Mouse (Mus musculus) stomach, postnatal 0 days (tissue): Measurements from ENCODE around the gene Rtn4. TPM values are rescaled to one million over a fixed set of nuclear protein-coding genes. Genes with fewer than 3 reads are reported as not detected.

Source experiments
- ATAC-seq: fragments of 200-750 bp; cut with Nextera tagmentation; 2 replicates; pipeline ENCODE4 v1.8.0; 2017; ENCODE audit not compliant: low FRiP score, low TSS enrichment
- DNase-seq: peaks from one replicate; pipeline ENCODE4 v3.0.0-alpha.2; 2016; ENCODE audit warnings: low spot score
- H3K27ac ChIP-seq: fragments of 300-500 bp; sonication (generic); replicated peaks from 2 replicates; pipeline ENCODE4 v1.5.1; 2014; ENCODE audit warnings: mild to moderate bottlenecking, control low read depth
- H3K27me3 ChIP-seq: fragments of 300-500 bp; sonication (generic); 2 replicates; pipeline ENCODE4 v1.6.1; 2014; ENCODE audit warnings: low read length; ENCODE audit not compliant: control insufficient read depth, insufficient read depth
- H3K36me3 ChIP-seq: fragments of 300-500 bp; sonication (generic); 2 replicates; pipeline ENCODE4 v1.6.1; 2014; ENCODE audit warnings: low read length, mixed read lengths; ENCODE audit not compliant: control insufficient read depth, insufficient read depth
- H3K4me1 ChIP-seq: fragments of 300-500 bp; sonication (generic); replicated peaks from 2 replicates; pipeline ENCODE4 v1.6.1; 2014; ENCODE audit warnings: antibody characterized with exemption; ENCODE audit not compliant: control insufficient read depth, insufficient read depth
- H3K4me2 ChIP-seq: fragments of 300-500 bp; sonication (generic); replicated peaks from 2 replicates; pipeline ENCODE4 v1.6.1; 2014; ENCODE audit warnings: low read depth, mild to moderate bottlenecking, control low read depth, moderate library complexity
- H3K4me3 ChIP-seq: fragments of 300-500 bp; sonication (generic); 2 replicates; pipeline ENCODE4 v1.5.1; 2014; ENCODE audit warnings: low read depth, low read length, control low read depth
- H3K9ac ChIP-seq: fragments of 300-500 bp; sonication (generic); 2 replicates; pipeline ENCODE4 v1.6.1; 2014; ENCODE audit warnings: mild to moderate bottlenecking, low read length, control low read depth, mixed read lengths
- H3K9me3 ChIP-seq: fragments of 300-500 bp; sonication (generic); 2 replicates; pipeline ENCODE4 v1.6.1; 2016; ENCODE audit warnings: low read length; ENCODE audit not compliant: control insufficient read depth
- CTCF ChIP-seq: IDR thresholded peaks from 2 replicates; pipeline ENCODE4 v1.5.1; 2016; ENCODE audit warnings: antibody characterized with exemption, low read depth, mild to moderate bottlenecking, moderate library complexity
- EP300 ChIP-seq: optimal IDR thresholded peaks from 2 replicates; pipeline ENCODE3; 2016; ENCODE audit warnings: antibody characterized with exemption
- WGBS: fragments of 180-500 bp; shearing (Covaris S2); extraction: QIAGEN DNeasy Blood & Tissue Kit; methylation state at CpG from one replicate; pipeline ENCODE4 v1.1.7; 2014; 5-methylcytosine and 5-hydroxymethylcytosine counted together
- polyA plus RNA-seq: library from polyadenylated mRNA; unstranded; fragments of >200 nt; fragmentation: Nextera tagmentation; extraction: Ambion mirVana; gene quantifications from 2 replicates; pipeline ENCODE4 v1.2.1, GENCODE M21; 2015

Rtn4 gene
- polyA plus RNA-seq, 1 experiment from 2014 or later, result 56.1 TPM

DNA sequence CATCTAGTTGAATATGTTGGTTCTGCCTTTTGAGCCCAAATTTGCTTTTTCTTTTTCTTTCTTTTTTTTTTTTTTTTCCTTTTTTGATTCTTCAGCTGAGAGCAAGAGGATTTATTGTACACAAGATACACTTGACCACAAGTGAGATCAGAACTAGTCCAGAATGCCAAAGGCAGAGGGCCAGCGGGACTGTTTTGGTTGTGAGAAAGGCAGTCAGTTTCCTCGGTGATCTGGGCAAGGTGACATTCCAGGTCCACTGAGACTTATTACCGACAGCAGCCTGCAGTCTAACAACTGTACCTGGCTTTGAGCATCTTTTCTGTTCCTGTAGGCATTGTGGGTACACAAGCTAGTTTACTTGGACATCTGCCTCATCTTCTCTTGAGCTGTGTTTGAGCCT is 10.0 kb downstream of the Rtn4 start:
- Histone ChIP-seq H3K27me3 (no peaks in the 10 kb centered on the region), H3K9me3 (no peaks in the 10 kb centered on the region), H3K9ac (no peak overlapping the region), H3K4me3 (no peak overlapping the region), H3K4me1 (no peaks in the 10 kb centered on the region), H3K27ac (no peak overlapping the region), H3K4me2 (no peak overlapping the region), H3K36me3 (no peaks in the 10 kb centered on the region)
- TF ChIP-seq EP300 (no peak), CTCF (no peak)
- DNase-seq (no peak), ATAC-seq (no peak)
- WGBS, result 79% methylated on average over 3 of the region's 3 CpGs

GRCm38 (mm10) chr11:29705263-29705662 is 12.5 kb downstream of the Rtn4 start:
- H3K9ac ChIP-seq, result no peak overlapping the region
- TF ChIP-seq EP300, result no peak
- no peak for TF ChIP-seq CTCF
- no peaks in the 10 kb centered on the region for H3K36me3 ChIP-seq
- ATAC-seq, result no peak
- no peaks in the 10 kb centered on the region for H3K4me1 ChIP-seq
- H3K27ac ChIP-seq, result no peak overlapping the region
- no peak overlapping the region for H3K4me3 ChIP-seq
- H3K27me3 ChIP-seq, result no peaks in the 10 kb centered on the region
- H3K9me3 ChIP-seq, result no peaks in the 10 kb centered on the region
- no peak overlapping the region for H3K4me2 ChIP-seq
- DNase-seq, result no peak

DNA sequence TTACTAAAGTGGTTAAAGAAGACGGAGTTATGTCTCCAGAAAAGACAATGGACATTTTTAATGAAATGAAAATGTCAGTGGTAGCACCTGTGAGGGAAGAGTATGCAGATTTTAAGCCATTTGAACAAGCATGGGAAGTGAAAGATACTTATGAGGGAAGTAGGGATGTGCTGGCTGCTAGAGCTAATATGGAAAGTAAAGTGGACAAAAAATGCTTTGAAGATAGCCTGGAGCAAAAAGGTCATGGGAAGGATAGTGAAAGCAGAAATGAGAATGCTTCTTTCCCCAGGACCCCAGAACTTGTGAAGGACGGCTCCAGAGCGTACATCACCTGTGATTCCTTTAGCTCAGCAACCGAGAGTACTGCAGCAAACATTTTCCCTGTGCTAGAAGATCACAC is 14.1 kb downstream of the Rtn4 start:
- 81% methylated on average over 4 of the region's 4 CpGs for WGBS
- H3K27me3 ChIP-seq, result no peaks in the 10 kb centered on the region
- TF ChIP-seq EP300 (no peak), CTCF (no peak)
- no peaks in the 10 kb centered on the region for H3K9me3 ChIP-seq
- no peak overlapping the region for H3K27ac ChIP-seq
- DNase-seq (no peak), ATAC-seq (no peak)
- no peak overlapping the region for H3K4me3 ChIP-seq
- H3K4me1 ChIP-seq, result no peaks in the 10 kb centered on the region
- H3K36me3 ChIP-seq, result no peaks in the 10 kb centered on the region
- no peak overlapping the region for H3K9ac ChIP-seq
- H3K4me2 ChIP-seq, result no peak overlapping the region

- H3K9me3 ChIP-seq, result no peaks in the 10 kb centered on the region
- H3K9ac ChIP-seq, result no peak overlapping the region
- ATAC-seq, result no peak
- TF ChIP-seq CTCF (peak; percentile 55), EP300 (no peak)
- H3K4me2 ChIP-seq, result no peak overlapping the region
- no peaks in the 10 kb centered on the region for H3K4me1 ChIP-seq
- no peak overlapping the region for H3K27ac ChIP-seq
- H3K36me3 ChIP-seq, result no peaks in the 10 kb centered on the region
- no peak for DNase-seq
- no peak overlapping the region for H3K4me3 ChIP-seq
- no peaks in the 10 kb centered on the region for H3K27me3 ChIP-seq
Observed at GRCm38 (mm10) chr11:29709512-29709911, 16.8 kb downstream of the Rtn4 start.

- no peak for DNase-seq
- no peaks in the 10 kb centered on the region for H3K4me1 ChIP-seq
- TF ChIP-seq CTCF, result no peak
Observed at GRCm38 (mm10) chr11:29714114-29714513, 21.4 kb downstream of the Rtn4 start.

DNA sequence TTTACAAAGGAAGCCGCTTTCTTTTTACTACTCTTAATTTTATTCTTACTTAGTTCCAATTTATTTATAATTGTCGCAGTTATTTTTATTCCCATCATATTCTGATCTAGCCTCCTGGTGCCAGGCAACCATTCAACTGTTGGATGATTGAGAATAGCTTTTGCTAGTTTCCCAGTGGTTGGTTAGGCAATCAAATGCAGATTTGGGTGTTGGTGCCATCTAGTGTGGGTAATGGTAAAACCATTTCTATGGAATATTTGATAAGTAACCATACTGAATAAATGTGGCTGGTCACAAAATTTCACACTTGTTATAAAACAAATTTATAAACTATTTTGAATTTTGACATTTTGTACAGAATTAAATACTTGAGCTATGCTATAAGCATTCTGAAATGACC is 22.0 kb downstream of the Rtn4 start:
- Histone ChIP-seq H3K9ac (no peak overlapping the region), H3K4me2 (no peak overlapping the region), H3K27me3 (no peaks in the 10 kb centered on the region), H3K27ac (no peak overlapping the region), H3K4me1 (no peaks in the 10 kb centered on the region), H3K36me3 (no peaks in the 10 kb centered on the region), H3K9me3 (no peaks in the 10 kb centered on the region), H3K4me3 (no peak overlapping the region)
- no peak for ATAC-seq
- DNase-seq, result no peak
- peak; percentile 72 for TF ChIP-seq CTCF
- TF ChIP-seq EP300, result no peak
- WGBS, result 86% methylated on average over 2 of the region's 2 CpGs

More at GRCm38 (mm10) chr11:29714114-29714513, 21.4 kb downstream of the Rtn4 start:
- no peak overlapping the region for H3K9ac ChIP-seq
- H3K9me3 ChIP-seq, result no peaks in the 10 kb centered on the region
- WGBS, result 89% methylated on average over 7 of the region's 7 CpGs
- no peak overlapping the region for H3K4me3 ChIP-seq
- H3K27me3 ChIP-seq, result no peaks in the 10 kb centered on the region
- ATAC-seq, result no peak
- no peak overlapping the region for H3K27ac ChIP-seq
- H3K36me3 ChIP-seq, result no peaks in the 10 kb centered on the region
- no peak overlapping the region for H3K4me2 ChIP-seq
